Mouse (Mus musculus): ENCODE measurements around the gene Arhgap33.
A peak's percentile ranks its signal among the peaks of the same experiment; 100 is the strongest.
"Not testable (repeated sequence)": the region's sequence is repeated elsewhere in the genome, so short reads cannot be mapped to it uniquely, and the experiment has no call there.

Arhgap33 gene

DNA sequence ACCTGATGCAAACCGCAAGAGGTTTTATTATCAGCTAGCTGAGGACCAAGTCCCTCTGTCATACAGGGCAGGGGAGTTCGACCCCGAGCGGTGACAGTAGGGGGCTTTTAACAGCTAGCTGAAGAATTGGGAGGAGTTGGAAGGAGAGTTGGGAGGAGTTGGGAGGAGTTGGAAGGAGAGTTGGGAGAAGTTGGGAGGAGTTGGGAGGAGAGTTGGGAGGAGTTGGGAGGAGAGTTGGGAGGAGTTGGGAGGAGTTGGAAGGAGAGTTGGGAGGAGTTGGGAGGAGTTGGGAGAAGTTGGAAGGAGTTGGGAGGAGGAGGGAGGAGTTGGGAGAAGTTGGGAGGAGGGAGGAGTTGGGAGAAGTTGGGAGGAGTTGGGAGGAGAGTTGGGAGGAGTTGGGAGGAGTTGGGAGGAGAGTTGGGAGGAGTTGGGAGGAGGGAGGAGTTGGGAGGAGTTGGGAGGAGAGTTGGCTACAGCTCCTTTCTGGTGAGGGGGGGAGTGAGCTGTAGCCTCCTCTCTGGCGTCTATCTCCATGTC, 39.3 kb downstream of the Arhgap33 start:
- not testable (repeated sequence) for DNase-seq (ENCODE audit: low spot score)

DNA sequence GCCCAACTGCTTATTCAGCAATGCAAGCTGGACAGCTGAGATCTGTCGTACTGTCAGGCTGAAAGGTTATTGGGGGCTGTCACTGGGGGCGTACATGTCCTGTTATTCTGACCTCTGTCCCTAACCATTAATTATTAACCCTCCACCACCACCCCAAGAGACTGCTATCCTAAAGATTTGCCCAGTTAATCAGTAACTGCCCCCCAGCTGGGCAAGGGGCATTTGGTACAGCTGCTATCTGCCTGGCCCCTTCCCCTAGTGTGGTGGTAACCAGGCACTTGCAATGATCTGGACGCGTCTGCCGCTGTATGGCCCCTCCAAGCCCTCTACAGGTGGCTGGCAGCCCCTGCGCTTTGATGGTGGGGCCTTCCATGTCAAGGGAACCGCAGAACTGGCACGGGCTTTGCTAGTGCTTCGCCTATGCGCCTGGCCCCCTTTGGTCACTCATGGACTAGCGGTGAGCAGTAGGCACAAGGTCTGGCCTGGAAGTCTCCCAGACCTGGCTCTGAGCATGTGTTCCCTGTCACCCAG, 41.4 kb downstream of the Arhgap33 start, which contains the start of gene Prodh2:
Gene Prodh2 (plus strand): TSS at position 222 of the 531 bp plus-strand sequence.
- DNase-seq (ENCODE audit: low spot score) = no peak

DNA sequence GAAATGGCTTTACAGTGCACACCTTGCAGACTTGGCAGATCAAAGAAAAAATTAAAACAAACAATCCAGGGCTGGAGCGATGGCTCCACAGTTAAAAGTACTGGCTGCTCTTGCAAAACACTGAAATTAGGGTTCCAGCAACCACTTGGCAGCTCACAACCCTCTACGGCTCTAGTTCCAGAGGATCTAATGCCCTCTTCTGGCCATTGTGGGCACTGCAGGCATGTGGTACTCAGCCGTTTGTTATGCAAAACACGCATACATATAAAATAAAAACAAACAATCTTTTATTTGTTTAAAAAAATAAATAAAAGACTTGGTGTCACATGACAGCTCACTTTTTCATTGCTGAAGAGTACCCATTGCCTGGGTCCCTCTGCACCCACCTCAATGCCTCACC, 42.1 kb downstream of the Arhgap33 start:
- DNase-seq (ENCODE audit: low spot score) = peak; percentile 83

DNA sequence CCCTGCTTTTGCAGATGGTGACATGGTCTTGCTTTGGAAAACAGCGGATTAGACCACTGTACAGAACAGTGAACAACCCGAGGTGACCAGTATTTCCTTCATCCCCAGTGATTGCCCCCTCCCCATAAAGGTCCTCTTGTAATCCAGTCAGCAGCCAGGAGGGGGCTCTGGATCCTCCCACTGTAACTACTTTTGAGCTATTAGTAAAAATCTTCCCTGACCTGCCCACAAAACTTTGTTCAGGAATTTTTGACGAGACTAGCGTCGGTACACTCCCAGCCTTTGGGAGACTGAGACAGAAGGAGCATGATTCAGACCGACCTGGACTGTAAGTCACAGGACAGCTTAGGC, 43.9 kb downstream of the Arhgap33 start:
- DNase-seq (ENCODE audit: low spot score) = peak; percentile 37

DNA sequence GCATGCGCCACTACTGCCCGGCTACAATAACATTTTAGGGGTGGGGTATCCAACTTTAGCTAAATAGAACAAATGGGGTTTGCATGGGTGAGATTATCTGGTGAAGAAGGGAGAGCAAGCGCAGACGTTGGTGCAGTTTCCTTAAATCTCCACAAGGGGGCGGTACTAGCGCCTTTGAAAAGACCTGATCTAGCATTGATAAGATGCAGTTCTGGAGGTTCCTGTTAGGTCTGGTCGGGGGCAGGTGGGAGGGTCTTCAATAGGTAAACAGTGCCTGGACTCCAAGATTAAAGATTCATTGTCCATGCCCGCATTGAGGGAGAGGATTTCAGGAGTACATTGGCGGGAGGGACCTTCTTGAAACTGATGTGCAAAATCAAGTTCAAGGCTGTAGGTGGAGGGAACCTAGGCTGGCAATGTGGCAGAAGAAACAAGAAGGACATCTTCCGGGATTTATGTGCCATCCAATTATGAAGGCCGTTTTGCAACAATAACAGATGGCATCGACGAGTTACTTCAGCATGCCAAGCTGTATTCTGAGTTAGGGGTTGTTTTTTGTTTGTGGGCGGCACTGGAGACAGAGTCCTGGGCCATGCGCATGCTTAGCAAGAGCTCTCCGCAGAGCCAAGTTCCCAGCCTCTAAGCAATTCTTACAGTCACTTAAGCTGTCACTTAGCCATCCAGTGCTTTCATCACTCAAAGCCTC, 44.5 kb downstream of the Arhgap33 start:
- peak; percentile 82 for DNase-seq (ENCODE audit: low spot score)

DNA sequence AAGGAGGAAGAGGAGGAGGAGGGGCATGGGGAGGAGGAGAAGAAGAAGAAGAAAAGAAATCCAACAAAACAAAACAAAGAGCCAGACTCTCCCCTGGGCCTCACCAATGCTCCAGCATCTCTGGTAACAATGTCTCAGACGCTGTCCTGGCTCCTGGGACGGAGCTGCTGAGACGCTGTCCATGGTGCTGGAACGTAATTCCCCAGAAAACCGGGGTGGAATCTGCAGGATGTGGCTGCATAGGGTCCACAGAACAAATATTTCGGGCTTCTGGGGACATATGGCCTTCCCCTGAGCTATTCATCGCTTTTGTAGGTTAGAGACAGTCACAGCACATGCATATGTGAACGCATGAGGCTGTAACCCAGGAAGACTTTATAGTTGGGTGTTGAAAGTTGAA, 50.6 kb downstream of the Arhgap33 start:
- DNase-seq (ENCODE audit: low spot score) = peak; percentile 67

DNA sequence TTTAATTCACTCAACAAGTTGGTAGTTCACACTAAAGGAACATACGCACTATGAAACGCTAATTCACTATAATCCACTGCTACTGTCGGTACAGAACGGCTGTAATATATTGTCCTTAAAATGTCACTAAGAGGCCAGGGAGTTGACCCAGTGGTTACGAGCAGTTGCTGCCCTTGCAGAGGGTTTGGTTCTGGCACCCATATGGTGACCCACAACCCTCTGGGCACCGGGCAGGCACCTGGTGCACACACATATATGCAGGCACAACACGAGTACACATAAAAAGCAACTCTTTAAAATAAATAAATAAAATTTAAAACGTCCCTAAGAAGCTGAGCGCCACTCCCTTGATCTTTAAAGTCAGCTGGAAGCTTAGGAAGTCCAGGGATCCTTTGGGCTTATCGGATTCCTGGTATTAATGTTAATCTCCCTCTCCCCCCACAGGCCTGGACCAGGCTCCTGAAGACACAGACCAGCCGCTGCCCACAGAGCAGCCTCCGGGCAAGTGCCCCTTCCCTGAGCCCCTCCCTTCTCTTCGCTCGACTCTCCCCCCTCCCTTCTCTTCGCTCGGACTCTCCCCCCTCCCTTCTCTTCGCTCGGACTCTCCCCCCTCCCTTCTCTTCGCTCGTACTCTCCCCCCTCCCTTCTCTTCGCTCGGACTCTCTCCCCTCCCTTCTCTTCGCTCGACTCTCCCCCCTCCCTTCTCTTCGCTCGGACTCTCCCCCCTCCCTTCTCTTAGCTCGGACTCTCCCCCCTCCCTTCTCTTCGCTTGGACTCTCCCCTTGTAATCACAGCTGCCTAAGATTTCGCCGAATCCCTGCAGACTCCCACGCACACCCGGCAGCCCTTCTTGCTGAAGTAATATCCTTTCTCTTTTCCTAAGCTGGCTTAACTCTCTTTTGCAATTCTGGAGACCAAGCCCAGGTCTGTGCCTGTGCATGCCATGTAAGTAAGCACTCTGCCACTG, 57.2 kb downstream of the Arhgap33 start:
- peak; percentile 70 for DNase-seq (ENCODE audit: low spot score)

DNA sequence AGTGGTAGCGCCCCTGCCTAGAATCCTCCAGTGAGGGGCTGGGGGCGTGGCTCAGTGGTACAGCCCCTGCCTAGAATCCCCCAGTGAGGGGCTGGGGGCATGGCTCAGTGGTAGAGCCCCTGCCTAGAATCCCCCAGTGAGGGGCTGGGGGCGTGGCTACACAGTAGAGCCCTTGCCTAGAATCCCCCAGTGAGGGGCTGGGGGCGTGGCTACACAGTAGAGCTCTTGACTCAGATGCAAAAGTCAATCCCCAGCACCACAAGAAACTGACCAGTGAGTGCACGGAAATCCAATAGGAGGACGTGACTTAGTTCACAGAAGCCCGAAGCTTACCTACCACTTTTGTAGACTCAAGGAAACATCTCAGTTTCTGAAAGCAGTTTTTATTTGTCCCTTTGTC, 58.7 kb downstream of the Arhgap33 start:
- DNase-seq (ENCODE audit: low spot score) = not testable (repeated sequence)

DNA sequence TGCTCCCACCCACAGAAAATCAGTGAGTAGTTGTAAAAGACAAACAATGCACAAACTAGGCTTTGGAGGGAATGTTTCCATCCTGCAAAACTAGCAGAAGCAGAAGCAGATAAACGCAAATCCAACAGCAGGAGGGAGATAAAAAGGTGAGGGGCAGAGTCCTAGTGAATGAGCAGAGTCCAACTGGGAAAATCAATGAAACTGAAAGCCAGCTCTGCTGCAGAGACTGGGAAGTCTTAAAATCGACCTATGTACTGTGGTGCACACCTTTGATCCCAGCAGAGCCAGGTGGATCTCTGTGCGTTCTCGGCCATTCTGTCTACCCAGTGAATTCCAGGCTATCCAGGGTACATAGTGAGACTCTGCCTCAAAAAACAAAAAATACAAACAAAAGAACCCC, 59.9 kb downstream of the Arhgap33 start:
- DNase-seq (ENCODE audit: low spot score) = no peak

DNA sequence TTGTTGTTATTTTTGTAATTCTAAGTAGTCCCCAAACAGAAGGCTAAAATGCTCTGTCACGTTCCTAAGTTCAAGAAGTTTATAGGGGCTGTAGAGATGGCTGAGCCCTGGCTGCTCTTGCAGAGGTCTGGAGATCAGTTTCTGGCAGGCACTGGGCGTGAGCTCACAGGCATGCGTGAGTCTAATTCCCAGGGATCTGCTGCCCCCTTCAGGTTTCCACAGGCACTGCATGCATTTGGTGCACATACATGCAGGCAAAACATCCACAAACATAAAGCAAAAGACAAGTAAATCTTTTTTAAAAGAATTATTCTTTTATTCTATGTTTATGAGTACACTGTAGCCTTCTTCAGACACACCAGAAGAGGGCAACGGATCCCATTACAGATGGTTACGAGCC, 62.4 kb downstream of the Arhgap33 start:
- DNase-seq (ENCODE audit: low spot score) = peak; percentile 61
